Mouse (Mus musculus) midbrain, embryonic 12.5 days (tissue): ENCODE results near the gene Idh3a. TPM values are rescaled to one million over a fixed set of nuclear protein-coding genes. Genes with fewer than 3 reads are reported as not detected.

Experiments
- ATAC-seq: fragments of 200-750 bp; cut with Nextera tagmentation; 2 replicates; pipeline ENCODE4 v1.8.0; 2017; ENCODE audit warnings: low read depth, moderate TSS enrichment, moderate library complexity; ENCODE audit not compliant: low FRiP score
- H3K27ac ChIP-seq: fragments of 300-500 bp; sonication (generic); replicated peaks from 2 replicates; pipeline ENCODE4 v1.5.1; 2016; ENCODE audit warnings: mild to moderate bottlenecking
- H3K27me3 ChIP-seq: fragments of 300-500 bp; sonication (generic); 2 replicates; pipeline ENCODE4 v1.6.1; 2016; ENCODE audit warnings: mild to moderate bottlenecking
- H3K36me3 ChIP-seq: fragments of 300-500 bp; sonication (generic); 2 replicates; pipeline ENCODE4 v1.6.1; 2016
- H3K4me1 ChIP-seq: fragments of 300-500 bp; sonication (generic); 2 replicates; pipeline ENCODE4 v1.6.1; 2016
- H3K4me2 ChIP-seq: fragments of 300-500 bp; sonication (generic); replicated peaks from 2 replicates; pipeline ENCODE4 v1.6.1; 2016; ENCODE audit warnings: mild to moderate bottlenecking, moderate library complexity
- H3K4me3 ChIP-seq: fragments of 300-500 bp; sonication (generic); 2 replicates; pipeline ENCODE4 v1.5.1; 2016; ENCODE audit warnings: mild to moderate bottlenecking
- H3K9ac ChIP-seq: fragments of 300-500 bp; sonication (generic); replicated peaks from 2 replicates; pipeline ENCODE4 v1.6.1; 2016; ENCODE audit warnings: mild to moderate bottlenecking, moderate library complexity
- H3K9me3 ChIP-seq: fragments of 300-500 bp; sonication (generic); 2 replicates; pipeline ENCODE4 v1.6.1; 2016; ENCODE audit warnings: mild to moderate bottlenecking
- WGBS: fragments of 180-500 bp; shearing (Covaris S2); methylation state at CpG from one replicate; pipeline ENCODE4 v1.1.7; 2016; 5-methylcytosine and 5-hydroxymethylcytosine counted together
- polyA plus RNA-seq: library from polyadenylated mRNA; unstranded; fragments of >200 nt; fragmentation: Nextera tagmentation; extraction: Ambion mirVana; gene quantifications from 2 replicates; pipeline ENCODE4 v1.2.1, GENCODE M21; 2016

Idh3a gene
- polyA plus RNA-seq, 1 experiment from 2014 or later = 102 TPM

- Histone ChIP-seq H3K27me3 (no peaks in the 10 kb centered on the region), H3K36me3 (peaks cover 91% of the 10 kb centered on the region), H3K9me3 (no peaks in the 10 kb centered on the region), H3K9ac (no peak overlapping the region), H3K27ac (no peak overlapping the region), H3K4me1 (no peaks in the 10 kb centered on the region), H3K4me3 (no peak overlapping the region), H3K4me2 (no peak overlapping the region)
- 93% methylated on average over 15 of the region's 15 CpGs for WGBS
- no peak for ATAC-seq
These were observed 10.8 kb downstream of the Idh3a start for GRCm38 (mm10) chr9:54596752-54597465.

- WGBS = 64% methylated on average over 2 of the region's 2 CpGs
- no peaks in the 10 kb centered on the region for H3K27me3 ChIP-seq
- no peak overlapping the region for H3K9ac ChIP-seq
- H3K36me3 ChIP-seq = peaks cover 70% of the 10 kb centered on the region
- no peak overlapping the region for H3K4me2 ChIP-seq
- no peaks in the 10 kb centered on the region for H3K9me3 ChIP-seq
- H3K27ac ChIP-seq = no peak overlapping the region
- H3K4me1 ChIP-seq = no peaks in the 10 kb centered on the region
- no peak for ATAC-seq
- no peak overlapping the region for H3K4me3 ChIP-seq
These were observed 16.3 kb downstream of the Idh3a start for GRCm38 (mm10) chr9:54602386-54602785.

- peaks cover 64% of the 10 kb centered on the region for H3K36me3 ChIP-seq
- H3K4me3 ChIP-seq = no peak overlapping the region
- no peak for ATAC-seq
- H3K4me1 ChIP-seq = no peaks in the 10 kb centered on the region
- no peak overlapping the region for H3K27ac ChIP-seq
- no peak overlapping the region for H3K4me2 ChIP-seq
- 50% methylated on average over 7 of the region's 7 CpGs for WGBS
- no peak overlapping the region for H3K9ac ChIP-seq
- H3K27me3 ChIP-seq = no peaks in the 10 kb centered on the region
- no peaks in the 10 kb centered on the region for H3K9me3 ChIP-seq
These were observed 16.8 kb downstream of the Idh3a start for GRCm38 (mm10) chr9:54602916-54603315.

- 60% methylated on average over 5 of the region's 5 CpGs for WGBS
- H3K4me2 ChIP-seq = no peak overlapping the region
- peaks cover 52% of the 10 kb centered on the region for H3K36me3 ChIP-seq
- 0 out of 2 replicates have a peak overlapping the region, but pooled peaks have one; percentile 25 for H3K27ac ChIP-seq
- no peak overlapping the region for H3K9ac ChIP-seq
- H3K4me1 ChIP-seq = no peaks in the 10 kb centered on the region
- no peak for ATAC-seq
- no peaks in the 10 kb centered on the region for H3K9me3 ChIP-seq
- no peaks in the 10 kb centered on the region for H3K27me3 ChIP-seq
- no peak overlapping the region for H3K4me3 ChIP-seq
These were observed 18.1 kb downstream of the Idh3a start for GRCm38 (mm10) chr9:54604131-54604654.

- no peak for ATAC-seq
- no peak overlapping the region for H3K4me2 ChIP-seq
- H3K9ac ChIP-seq = no peak overlapping the region
- no peak overlapping the region for H3K4me3 ChIP-seq
- H3K9me3 ChIP-seq = no peaks in the 10 kb centered on the region
- no peaks in the 10 kb centered on the region for H3K27me3 ChIP-seq
- WGBS = 47% methylated on average over 4 of the region's 4 CpGs
- no peaks in the 10 kb centered on the region for H3K4me1 ChIP-seq
- no peak overlapping the region for H3K27ac ChIP-seq
- peaks cover 46% of the 10 kb centered on the region for H3K36me3 ChIP-seq
These were observed 18.8 kb downstream of the Idh3a start for GRCm38 (mm10) chr9:54604886-54605285.

GRCm38 (mm10) chr9:54612781-54613191, 26.7 kb downstream of the Idh3a start:
- Histone ChIP-seq H3K4me3 (no peak overlapping the region), H3K27ac (no peak overlapping the region), H3K9me3 (no peaks in the 10 kb centered on the region), H3K4me1 (no peaks in the 10 kb centered on the region), H3K36me3 (no peaks in the 10 kb centered on the region), H3K27me3 (no peaks in the 10 kb centered on the region), H3K4me2 (no peak overlapping the region), H3K9ac (no peak overlapping the region)
- ATAC-seq = no peak
- WGBS = 90% methylated on average over 5 of the region's 5 CpGs

- H3K4me1 ChIP-seq = no peaks in the 10 kb centered on the region
- no peaks in the 10 kb centered on the region for H3K9me3 ChIP-seq
- no peak for ATAC-seq
- no peak overlapping the region for H3K9ac ChIP-seq
- H3K27me3 ChIP-seq = no peaks in the 10 kb centered on the region
- 80% methylated on average over 13 of the region's 13 CpGs for WGBS
- no peak overlapping the region for H3K4me2 ChIP-seq
- H3K4me3 ChIP-seq = no peak overlapping the region
- H3K27ac ChIP-seq = no peak overlapping the region
- no peaks in the 10 kb centered on the region for H3K36me3 ChIP-seq
These were observed 28.2 kb downstream of the Idh3a start for GRCm38 (mm10) chr9:54614182-54614850.

- Histone ChIP-seq H3K4me3 (no peak overlapping the region), H3K4me2 (no peak overlapping the region), H3K27me3 (no peaks in the 10 kb centered on the region), H3K9me3 (no peaks in the 10 kb centered on the region), H3K27ac (no peak overlapping the region), H3K36me3 (no peaks in the 10 kb centered on the region), H3K4me1 (no peaks in the 10 kb centered on the region), H3K9ac (no peak overlapping the region)
- 91% methylated on average over 5 of the region's 5 CpGs for WGBS
- no peak for ATAC-seq
These were observed 41.1 kb downstream of the Idh3a start for GRCm38 (mm10) chr9:54627240-54627639.

GRCm38 (mm10) chr9:54628752-54629151, 42.6 kb downstream of the Idh3a start:
- ATAC-seq = no peak
- Histone ChIP-seq H3K4me2 (no peak overlapping the region), H3K4me1 (no peaks in the 10 kb centered on the region), H3K4me3 (no peak overlapping the region), H3K27me3 (no peaks in the 10 kb centered on the region), H3K27ac (no peak overlapping the region), H3K9ac (no peak overlapping the region), H3K9me3 (no peaks in the 10 kb centered on the region), H3K36me3 (no peaks in the 10 kb centered on the region)
- 95% methylated on average over 4 of the region's 4 CpGs for whole genome bisulfite sequencing

GRCm38 (mm10) chr9:54629613-54630261, 43.6 kb downstream of the Idh3a start:
- Histone ChIP-seq H3K36me3 (no peaks in the 10 kb centered on the region), H3K9me3 (no peaks in the 10 kb centered on the region), H3K4me3 (no peak overlapping the region), H3K27me3 (no peaks in the 10 kb centered on the region), H3K4me2 (no peak overlapping the region), H3K4me1 (no peaks in the 10 kb centered on the region), H3K27ac (no peak overlapping the region), H3K9ac (no peak overlapping the region)
- 78% methylated on average over 5 of the region's 5 CpGs for WGBS
- no peak for ATAC-seq

GRCm38 (mm10) chr9:54630905-54631304, 44.8 kb downstream of the Idh3a start:
- Histone ChIP-seq H3K27ac (no peak overlapping the region), H3K9ac (no peak overlapping the region), H3K36me3 (no peaks in the 10 kb centered on the region), H3K9me3 (no peaks in the 10 kb centered on the region), H3K4me2 (no peak overlapping the region), H3K4me3 (no peak overlapping the region), H3K27me3 (no peaks in the 10 kb centered on the region), H3K4me1 (no peaks in the 10 kb centered on the region)
- no peak for ATAC-seq

GRCm38 (mm10) chr9:54633401-54633800, 47.3 kb downstream of the Idh3a start:
- no peak overlapping the region for H3K9ac ChIP-seq
- H3K4me1 ChIP-seq = no peaks in the 10 kb centered on the region
- H3K27me3 ChIP-seq = no peaks in the 10 kb centered on the region
- WGBS = 88% methylated on average over 2 of the region's 2 CpGs
- no peak overlapping the region for H3K4me2 ChIP-seq
- ATAC-seq = no peak
- no peaks in the 10 kb centered on the region for H3K36me3 ChIP-seq
- no peak overlapping the region for H3K27ac ChIP-seq
- no peak overlapping the region for H3K4me3 ChIP-seq
- H3K9me3 ChIP-seq = no peaks in the 10 kb centered on the region
